Mouse (Mus musculus) liver, adult 2 months (tissue): ENCODE data around the gene Scel. TPM values are rescaled to one million over a fixed set of nuclear protein-coding genes. Genes with fewer than 3 reads are reported as not detected.
A peak's percentile ranks its signal among the peaks of the same experiment; 100 is the strongest.

Source experiments
- DNase-seq: peaks from one replicate; pipeline ENCODE4 v3.0.0-alpha.2; 2011; ENCODE audit warnings: low read depth, low spot score; ENCODE audit errors: extremely low read depth
- H3K27ac ChIP-seq: fragments of 200-500 bp; replicated peaks from 2 replicates; pipeline ENCODE4 v1.5.1; 2012; ENCODE audit warnings: low read depth, mild to moderate bottlenecking, control low read depth, inconsistent platforms, low read length; ENCODE audit not compliant: insufficient read depth
- H3K27me3 ChIP-seq: fragments of 200-500 bp; 2 replicates; pipeline ENCODE4 v1.6.1; 2012; ENCODE audit warnings: mild to moderate bottlenecking, moderate library complexity, low read length, inconsistent platforms; ENCODE audit not compliant: control insufficient read depth, insufficient read depth
- H3K36me3 ChIP-seq: fragments of 200-500 bp; 2 replicates; pipeline ENCODE4 v1.6.1; 2012; ENCODE audit warnings: low read length, inconsistent platforms; ENCODE audit not compliant: control insufficient read depth, insufficient read depth
- H3K4me1 ChIP-seq: fragments of 200-500 bp; 2 replicates; pipeline ENCODE4 v1.6.1; 2011; ENCODE audit warnings: low read length; ENCODE audit not compliant: control insufficient read depth, insufficient read depth
- H3K4me3 ChIP-seq: fragments of 200-500 bp; 2 replicates; pipeline ENCODE4 v1.5.1; 2011; ENCODE audit warnings: low read depth, mild to moderate bottlenecking, control low read depth, low read length, moderate library complexity; ENCODE audit not compliant: insufficient read depth
- H3K79me2 ChIP-seq: fragments of 200-500 bp; 2 replicates; pipeline ENCODE4 v1.6.1; 2012; ENCODE audit warnings: inconsistent platforms, mild to moderate bottlenecking, low read length, moderate library complexity; ENCODE audit not compliant: control insufficient read depth, insufficient read depth
- H3K9ac ChIP-seq: fragments of 200-500 bp; 2 replicates; pipeline ENCODE4 v1.6.1; 2012; ENCODE audit warnings: low read depth, mild to moderate bottlenecking, control low read depth, inconsistent platforms, low read length
- CTCF ChIP-seq: fragments of 200-500 bp; IDR thresholded peaks from 2 replicates; pipeline ENCODE4 v1.5.1; 2011; ENCODE audit warnings: low read depth, low read length, control low read depth
- POLR2A ChIP-seq: fragments of 200-500 bp; IDR thresholded peaks from 2 replicates; pipeline ENCODE4 v1.6.1; 2011; ENCODE audit warnings: low read length, control low read depth; ENCODE audit not compliant: insufficient read depth; ENCODE audit errors: extremely low read depth
- WGBS: fragments of 180-500 bp; shearing (Covaris S2); methylation state at CpG from one replicate; pipeline ENCODE4 v1.1.7; 2018; 5-methylcytosine and 5-hydroxymethylcytosine counted together
- polyA plus RNA-seq: library from polyadenylated mRNA; depleted of rRNA; stranded (reverse); fragments of >200 nt; gene quantifications from 2 replicates; pipeline ENCODE4 v1.2.3, GENCODE M21; 2012
- total RNA-seq: library from RNA; depleted of rRNA; stranded (reverse); fragments of >200 nt; gene quantifications from 2 replicates; pipeline ENCODE4 v1.2.3, GENCODE M21; 2014

Gene Scel
- total and polyA plus RNA-seq, 2 experiments: not detected

GRCm38 (mm10) chr14:103586662-103587061 is 73.5 kb downstream of the Scel start:
- TF ChIP-seq POLR2A: no peak
- TF ChIP-seq CTCF: no peak
- WGBS: 73% methylated on average over 4 of the region's 4 CpGs
- Histone ChIP-seq H3K4me3 (no peak overlapping the region), H3K27me3 (no peaks in the 10 kb centered on the region), H3K27ac (no peak overlapping the region), H3K36me3 (no peaks in the 10 kb centered on the region), H3K9ac (no peak overlapping the region), H3K4me1 (no peaks in the 10 kb centered on the region), H3K79me2 (no peaks in the 10 kb centered on the region)
- DNase-seq: no peak

- Histone ChIP-seq H3K4me1 (no peaks in the 10 kb centered on the region), H3K36me3 (no peaks in the 10 kb centered on the region), H3K79me2 (no peaks in the 10 kb centered on the region), H3K27ac (no peak overlapping the region), H3K4me3 (no peak overlapping the region), H3K27me3 (no peaks in the 10 kb centered on the region), H3K9ac (no peak overlapping the region)
- TF ChIP-seq POLR2A (no peak), CTCF (no peak)
- no peak for DNase-seq
- WGBS: 81% methylated on average over 10 of the region's 10 CpGs
Observed at GRCm38 (mm10) chr14:103587208-103587900, 74.2 kb downstream of the Scel start.

GRCm38 (mm10) chr14:103589819-103590218 is 76.7 kb downstream of the Scel start:
- WGBS: 68% methylated on average over 7 of the region's 7 CpGs

GRCm38 (mm10) chr14:103595870-103596269 is 82.7 kb downstream of the Scel start:
- 67% methylated on average over 5 of the region's 5 CpGs for WGBS
- no peak overlapping the region for H3K27ac ChIP-seq
- no peak for DNase-seq

More at GRCm38 (mm10) chr14:103589819-103590218, 76.7 kb downstream of the Scel start:
- no peak overlapping the region for H3K9ac ChIP-seq
- H3K36me3 ChIP-seq: no peaks in the 10 kb centered on the region
- no peaks in the 10 kb centered on the region for H3K4me1 ChIP-seq
- no peak overlapping the region for H3K4me3 ChIP-seq
- TF ChIP-seq CTCF (no peak), POLR2A (no peak)
- H3K27me3 ChIP-seq: no peaks in the 10 kb centered on the region
- no peak overlapping the region for H3K27ac ChIP-seq
- H3K79me2 ChIP-seq: no peaks in the 10 kb centered on the region
- peak; percentile 3 for DNase-seq

GRCm38 (mm10) chr14:103608063-103608462 is 94.9 kb downstream of the Scel start:
- 85% methylated on average over 8 of the region's 8 CpGs for WGBS
- H3K36me3 ChIP-seq: no peaks in the 10 kb centered on the region
- H3K4me1 ChIP-seq: no peaks in the 10 kb centered on the region
- H3K27me3 ChIP-seq: no peaks in the 10 kb centered on the region
- H3K4me3 ChIP-seq: no peak overlapping the region
- no peak for TF ChIP-seq CTCF
- no peak for TF ChIP-seq POLR2A
- H3K79me2 ChIP-seq: no peaks in the 10 kb centered on the region
- no peak overlapping the region for H3K9ac ChIP-seq
- H3K27ac ChIP-seq: no peak overlapping the region
- no peak for DNase-seq

More at GRCm38 (mm10) chr14:103595870-103596269, 82.7 kb downstream of the Scel start:
- Histone ChIP-seq H3K9ac (no peak overlapping the region), H3K79me2 (no peaks in the 10 kb centered on the region), H3K4me3 (no peak overlapping the region), H3K4me1 (no peaks in the 10 kb centered on the region), H3K27me3 (no peaks in the 10 kb centered on the region), H3K36me3 (no peaks in the 10 kb centered on the region)
- TF ChIP-seq POLR2A (no peak), CTCF (no peak)

GRCm38 (mm10) chr14:103613573-103614271 is 100.6 kb downstream of the Scel start:
- H3K36me3 ChIP-seq: no peaks in the 10 kb centered on the region
- no peak for TF ChIP-seq POLR2A
- TF ChIP-seq CTCF: no peak
- H3K27ac ChIP-seq: no peak overlapping the region
- no peak for DNase-seq
- no peaks in the 10 kb centered on the region for H3K27me3 ChIP-seq
- no peak overlapping the region for H3K4me3 ChIP-seq
- H3K9ac ChIP-seq: no peak overlapping the region
- H3K4me1 ChIP-seq: no peaks in the 10 kb centered on the region
- 89% methylated on average over 6 of the region's 6 CpGs for WGBS
- no peaks in the 10 kb centered on the region for H3K79me2 ChIP-seq
